Mouse (Mus musculus): ENCODE measurements around the gene Pcgf5. TPM values are rescaled to one million over a fixed set of nuclear protein-coding genes. Genes with fewer than 3 reads are reported as not detected.

Pcgf5 gene
- polyA plus RNA-seq, 1 experiment = 51.1 TPM

- TF ChIP-seq EP300 (IDR thresholded peaks at IDR 0.05; ENCODE audit: insufficient read depth, low read depth, low read length) = no peak
- TF ChIP-seq CTCF (IDR thresholded peaks at IDR 0.05; ENCODE audit: low read depth, low read length) = no peak
- TF ChIP-seq POLR2A (IDR thresholded peaks at IDR 0.05; ENCODE audit: insufficient read depth, low read length) = no peak
- Histone ChIP-seq H3K9me3 (replicated peaks; ENCODE audit: control insufficient read depth, insufficient read depth, low read length, poor library complexity, severe bottlenecking) (no peaks in the 10 kb centered on the region), H3K4me1 (ENCODE audit: control insufficient read depth, insufficient read depth, low read length) (no peaks in the 10 kb centered on the region), H3K27ac (ENCODE audit: insufficient read depth, low read length) (no peak overlapping the region), H3K27me3 (ENCODE audit: control insufficient read depth, insufficient read depth, low read length, poor library complexity, severe bottlenecking) (no peaks in the 10 kb centered on the region), H3K36me3 (ENCODE audit: control insufficient read depth, insufficient read depth, low read length, poor library complexity, severe bottlenecking) (no peaks in the 10 kb centered on the region), H3K9ac (ENCODE audit: low read depth, poor library complexity, severe bottlenecking) (no peak overlapping the region), H3K4me3 (ENCODE audit: low read depth, low read length) (no peak overlapping the region)
Observed at GRCm38 (mm10) chr19:36377729-36378128, 29.6 kb downstream of the Pcgf5 start.

DNA sequence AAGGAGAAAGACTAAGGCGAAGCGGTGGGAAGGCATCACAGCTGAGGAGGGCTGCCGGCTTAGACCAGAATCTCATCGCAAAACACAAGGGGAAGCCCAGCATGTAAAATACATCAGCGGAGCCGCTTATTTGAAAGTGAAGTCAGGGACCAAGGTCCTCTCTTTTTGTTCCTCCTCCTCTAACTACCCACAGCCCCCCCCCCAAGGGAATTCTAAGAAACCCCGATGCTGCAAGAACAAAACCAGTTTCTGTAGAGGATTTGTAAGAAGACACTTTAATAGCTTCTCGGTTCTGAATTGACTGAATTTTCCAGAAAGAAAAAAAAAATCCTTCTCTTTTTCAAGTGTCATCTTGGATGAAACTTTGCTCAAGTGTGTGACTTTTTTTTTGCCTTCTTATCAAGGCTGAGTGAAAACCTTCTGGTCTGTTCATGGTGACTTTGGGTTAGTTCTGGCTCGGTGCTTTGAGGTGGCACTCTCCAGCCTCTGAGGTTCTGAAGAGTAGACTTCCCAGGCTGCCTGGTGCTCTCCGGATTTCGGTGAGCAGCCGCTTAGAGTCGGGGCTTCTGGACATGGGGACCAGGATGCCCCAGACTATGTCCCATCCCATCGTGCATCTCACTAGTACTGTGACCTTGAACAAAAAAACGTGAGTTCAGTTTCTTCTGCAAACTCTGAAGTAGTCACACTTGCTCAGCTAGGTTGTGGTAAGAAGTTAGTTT lies 30.6 kb downstream of the Pcgf5 start:
- H3K4me3 ChIP-seq (ENCODE audit: low read depth, low read length) = no peak overlapping the region
- H3K27ac ChIP-seq (ENCODE audit: insufficient read depth, low read length) = no peak overlapping the region
- H3K9me3 ChIP-seq (replicated peaks; ENCODE audit: control insufficient read depth, insufficient read depth, low read length, poor library complexity, severe bottlenecking) = no peaks in the 10 kb centered on the region
- H3K4me1 ChIP-seq (ENCODE audit: control insufficient read depth, insufficient read depth, low read length) = no peaks in the 10 kb centered on the region
- no peaks in the 10 kb centered on the region for H3K36me3 ChIP-seq (ENCODE audit: control insufficient read depth, insufficient read depth, low read length, poor library complexity, severe bottlenecking)
- H3K9ac ChIP-seq (ENCODE audit: low read depth, poor library complexity, severe bottlenecking) = no peak overlapping the region
- no peaks in the 10 kb centered on the region for H3K27me3 ChIP-seq (ENCODE audit: control insufficient read depth, insufficient read depth, low read length, poor library complexity, severe bottlenecking)
- TF ChIP-seq POLR2A (IDR thresholded peaks at IDR 0.05; ENCODE audit: insufficient read depth, low read length) (no peak), CTCF (IDR thresholded peaks at IDR 0.05; ENCODE audit: low read depth, low read length) (no peak), EP300 (IDR thresholded peaks at IDR 0.05; ENCODE audit: insufficient read depth, low read depth, low read length) (no peak)

DNA sequence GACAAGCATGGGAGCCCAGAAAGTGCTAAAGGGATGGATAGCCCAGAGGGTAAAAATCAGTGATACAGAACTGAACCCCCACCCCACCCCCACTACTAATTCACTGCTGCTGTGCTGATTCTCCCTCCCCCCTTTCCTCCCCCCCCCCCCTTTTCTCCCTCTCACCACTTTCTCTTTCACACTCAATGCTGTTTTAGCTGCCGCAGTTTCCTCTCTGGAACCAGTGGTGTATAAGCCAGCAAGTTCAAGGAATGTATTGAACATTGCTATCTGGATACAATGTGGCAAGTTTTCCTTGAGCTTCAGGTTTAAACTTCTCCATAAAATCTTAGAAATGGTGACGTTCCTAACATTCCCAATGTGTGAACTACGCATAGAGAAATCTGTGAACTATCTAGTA lies 34.8 kb downstream of the Pcgf5 start:
- Histone ChIP-seq H3K27me3 (ENCODE audit: control insufficient read depth, insufficient read depth, low read length, poor library complexity, severe bottlenecking) (no peaks in the 10 kb centered on the region), H3K4me3 (ENCODE audit: low read depth, low read length) (no peak overlapping the region), H3K36me3 (ENCODE audit: control insufficient read depth, insufficient read depth, low read length, poor library complexity, severe bottlenecking) (no peaks in the 10 kb centered on the region), H3K27ac (ENCODE audit: insufficient read depth, low read length) (no peak overlapping the region), H3K4me1 (ENCODE audit: control insufficient read depth, insufficient read depth, low read length) (peaks cover 2% of the 10 kb centered on the region), H3K9me3 (replicated peaks; ENCODE audit: control insufficient read depth, insufficient read depth, low read length, poor library complexity, severe bottlenecking) (no peaks in the 10 kb centered on the region), H3K9ac (ENCODE audit: low read depth, poor library complexity, severe bottlenecking) (no peak overlapping the region)
- TF ChIP-seq POLR2A (IDR thresholded peaks at IDR 0.05; ENCODE audit: insufficient read depth, low read length) (no peak), CTCF (IDR thresholded peaks at IDR 0.05; ENCODE audit: low read depth, low read length) (no peak), EP300 (IDR thresholded peaks at IDR 0.05; ENCODE audit: insufficient read depth, low read depth, low read length) (no peak)

- peaks cover 2% of the 10 kb centered on the region for H3K4me1 ChIP-seq (ENCODE audit: control insufficient read depth, insufficient read depth, low read length)
- no peak overlapping the region for H3K4me3 ChIP-seq (ENCODE audit: low read depth, low read length)
- no peaks in the 10 kb centered on the region for H3K9me3 ChIP-seq (replicated peaks; ENCODE audit: control insufficient read depth, insufficient read depth, low read length, poor library complexity, severe bottlenecking)
- H3K36me3 ChIP-seq (ENCODE audit: control insufficient read depth, insufficient read depth, low read length, poor library complexity, severe bottlenecking) = no peaks in the 10 kb centered on the region
- no peak overlapping the region for H3K27ac ChIP-seq (ENCODE audit: insufficient read depth, low read length)
- TF ChIP-seq EP300 (IDR thresholded peaks at IDR 0.05; ENCODE audit: insufficient read depth, low read depth, low read length) = no peak
- TF ChIP-seq CTCF (IDR thresholded peaks at IDR 0.05; ENCODE audit: low read depth, low read length) = no peak
- TF ChIP-seq POLR2A (IDR thresholded peaks at IDR 0.05; ENCODE audit: insufficient read depth, low read length) = no peak
- H3K27me3 ChIP-seq (ENCODE audit: control insufficient read depth, insufficient read depth, low read length, poor library complexity, severe bottlenecking) = no peaks in the 10 kb centered on the region
- H3K9ac ChIP-seq (ENCODE audit: low read depth, poor library complexity, severe bottlenecking) = no peak overlapping the region
Observed at GRCm38 (mm10) chr19:36383977-36384376, 35.9 kb downstream of the Pcgf5 start.

- Histone ChIP-seq H3K4me1 (ENCODE audit: control insufficient read depth, insufficient read depth, low read length) (peaks cover 2% of the 10 kb centered on the region), H3K9me3 (replicated peaks; ENCODE audit: control insufficient read depth, insufficient read depth, low read length, poor library complexity, severe bottlenecking) (no peaks in the 10 kb centered on the region), H3K27ac (ENCODE audit: insufficient read depth, low read length) (no peak overlapping the region), H3K36me3 (ENCODE audit: control insufficient read depth, insufficient read depth, low read length, poor library complexity, severe bottlenecking) (no peaks in the 10 kb centered on the region), H3K27me3 (ENCODE audit: control insufficient read depth, insufficient read depth, low read length, poor library complexity, severe bottlenecking) (no peaks in the 10 kb centered on the region), H3K4me3 (ENCODE audit: low read depth, low read length) (no peak overlapping the region), H3K9ac (ENCODE audit: low read depth, poor library complexity, severe bottlenecking) (no peak overlapping the region)
- TF ChIP-seq EP300 (IDR thresholded peaks at IDR 0.05; ENCODE audit: insufficient read depth, low read depth, low read length) = peak; percentile 88
- no peak for TF ChIP-seq POLR2A (IDR thresholded peaks at IDR 0.05; ENCODE audit: insufficient read depth, low read length)
- TF ChIP-seq CTCF (IDR thresholded peaks at IDR 0.05; ENCODE audit: low read depth, low read length) = no peak
Observed at GRCm38 (mm10) chr19:36384426-36384825, 36.3 kb downstream of the Pcgf5 start.

GRCm38 (mm10) chr19:36388502-36388901 lies 40.4 kb downstream of the Pcgf5 start:
- Histone ChIP-seq H3K4me3 (ENCODE audit: low read depth, low read length) (no peak overlapping the region), H3K27ac (ENCODE audit: insufficient read depth, low read length) (no peak overlapping the region), H3K4me1 (ENCODE audit: control insufficient read depth, insufficient read depth, low read length) (peaks cover 2% of the 10 kb centered on the region), H3K9ac (ENCODE audit: low read depth, poor library complexity, severe bottlenecking) (no peak overlapping the region), H3K9me3 (replicated peaks; ENCODE audit: control insufficient read depth, insufficient read depth, low read length, poor library complexity, severe bottlenecking) (no peaks in the 10 kb centered on the region), H3K27me3 (ENCODE audit: control insufficient read depth, insufficient read depth, low read length, poor library complexity, severe bottlenecking) (no peaks in the 10 kb centered on the region), H3K36me3 (ENCODE audit: control insufficient read depth, insufficient read depth, low read length, poor library complexity, severe bottlenecking) (no peaks in the 10 kb centered on the region)
- TF ChIP-seq CTCF (IDR thresholded peaks at IDR 0.05; ENCODE audit: low read depth, low read length) = no peak
- no peak for TF ChIP-seq POLR2A (IDR thresholded peaks at IDR 0.05; ENCODE audit: insufficient read depth, low read length)
- TF ChIP-seq EP300 (IDR thresholded peaks at IDR 0.05; ENCODE audit: insufficient read depth, low read depth, low read length) = no peak
